Mouse (Mus musculus): ENCODE results near the gene Zfp784. TPM values are rescaled to one million over a fixed set of nuclear protein-coding genes. Genes with fewer than 3 reads are reported as not detected.

Gene Zfp784
- polyA plus RNA-seq, 1 experiment, result 0.09 TPM

GRCm38 (mm10) chr7:4999876-5000275 is 38.4 kb downstream of the Zfp784 start:
- no peaks in the 10 kb centered on the region for H3K4me1 ChIP-seq (ENCODE audit: control insufficient read depth)
- H3K9me3 ChIP-seq (ENCODE audit: control insufficient read depth, low read length), result peaks cover 10% of the 10 kb centered on the region
- H3K27me3 ChIP-seq (ENCODE audit: control insufficient read depth), result peaks cover 20% of the 10 kb centered on the region

GRCm38 (mm10) chr7:4996934-4997333 is 41.3 kb downstream of the Zfp784 start:
- Histone ChIP-seq H3K36me3 (ENCODE audit: control insufficient read depth) (peaks cover 5% of the 10 kb centered on the region; the same call in 1 of the 2 replicates), H3K4me3 (replicated peaks) (no peak overlapping the region), H3K4me1 (ENCODE audit: control insufficient read depth) (no peaks in the 10 kb centered on the region), H3K9me3 (ENCODE audit: control insufficient read depth, low read length) (peaks cover 18% of the 10 kb centered on the region), H3K27me3 (ENCODE audit: control insufficient read depth) (peaks cover 46% of the 10 kb centered on the region)
- TF ChIP-seq GATA1 (IDR thresholded peaks at IDR 0.05; ENCODE audit: low read length) (no peak), TAL1 (IDR thresholded peaks at IDR 0.05; ENCODE audit: low read length) (no peak)

More at GRCm38 (mm10) chr7:4999876-5000275, 38.4 kb downstream of the Zfp784 start:
- Histone ChIP-seq H3K36me3 (ENCODE audit: control insufficient read depth) (no peaks in the 10 kb centered on the region), H3K4me3 (replicated peaks) (no peak overlapping the region)
- TF ChIP-seq TAL1 (IDR thresholded peaks at IDR 0.05; ENCODE audit: low read length) (no peak), GATA1 (IDR thresholded peaks at IDR 0.05; ENCODE audit: low read length) (no peak)

DNA sequence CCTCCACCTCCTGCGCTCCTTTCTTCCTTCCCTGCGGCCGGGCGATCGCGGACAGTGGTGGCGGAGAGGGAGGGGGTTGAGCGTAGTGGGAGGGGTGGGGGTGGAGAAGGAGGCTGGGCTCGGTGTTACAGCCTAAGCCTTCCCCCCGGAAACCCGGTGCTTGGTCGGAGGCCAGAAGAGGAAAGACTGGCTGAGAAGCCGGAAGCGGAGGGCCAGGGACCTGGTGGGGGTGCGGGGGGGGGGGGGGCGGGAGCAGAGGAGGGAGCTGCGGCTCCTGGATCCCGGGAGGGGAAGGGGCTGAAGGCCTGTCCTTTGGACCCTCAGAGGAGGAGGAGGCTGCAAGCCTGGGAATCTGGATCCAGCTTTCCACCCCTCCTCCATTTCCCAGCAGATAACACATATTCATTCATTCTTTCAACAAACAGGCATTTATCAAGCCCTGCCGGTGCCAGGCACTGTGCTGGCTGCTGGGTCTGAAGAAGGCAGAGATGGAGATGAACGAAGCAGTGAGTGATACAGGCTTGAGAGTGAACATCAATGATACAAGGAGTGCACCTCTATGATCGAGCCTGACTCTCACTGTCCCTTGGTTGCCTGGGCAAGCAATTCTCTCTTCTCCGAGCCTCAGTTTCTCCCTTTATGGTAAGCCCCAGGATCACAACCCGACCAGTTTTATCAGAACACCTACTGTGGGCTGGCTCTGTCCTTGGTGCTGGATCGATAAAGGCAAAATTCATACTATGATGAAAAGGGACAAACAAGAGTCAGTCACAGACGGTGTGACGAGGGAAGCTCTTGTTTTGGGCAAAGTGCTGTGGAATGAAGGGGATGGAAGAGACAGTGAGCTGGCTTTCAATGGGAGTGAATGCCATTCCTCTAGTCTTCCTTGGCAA is 42.0 kb downstream of the Zfp784 start, which contains the start of gene Zfp579:
Gene Zfp579 (minus strand): TSS at position 156 of the 893 bp plus-strand sequence.
- Histone ChIP-seq H3K4me3 (replicated peaks) (peak within 1 kb of the TSS; percentile 53), H3K27me3 (ENCODE audit: control insufficient read depth) (peaks cover 46% of the 10 kb centered on the region), H3K36me3 (ENCODE audit: control insufficient read depth) (peaks cover 5% of the 10 kb centered on the region; the same call in 1 of the 2 replicates), H3K9me3 (ENCODE audit: control insufficient read depth, low read length) (peaks cover 18% of the 10 kb centered on the region), H3K4me1 (ENCODE audit: control insufficient read depth) (no peaks in the 10 kb centered on the region)
- no peak for TF ChIP-seq TAL1 (IDR thresholded peaks at IDR 0.05; ENCODE audit: low read length)

DNA sequence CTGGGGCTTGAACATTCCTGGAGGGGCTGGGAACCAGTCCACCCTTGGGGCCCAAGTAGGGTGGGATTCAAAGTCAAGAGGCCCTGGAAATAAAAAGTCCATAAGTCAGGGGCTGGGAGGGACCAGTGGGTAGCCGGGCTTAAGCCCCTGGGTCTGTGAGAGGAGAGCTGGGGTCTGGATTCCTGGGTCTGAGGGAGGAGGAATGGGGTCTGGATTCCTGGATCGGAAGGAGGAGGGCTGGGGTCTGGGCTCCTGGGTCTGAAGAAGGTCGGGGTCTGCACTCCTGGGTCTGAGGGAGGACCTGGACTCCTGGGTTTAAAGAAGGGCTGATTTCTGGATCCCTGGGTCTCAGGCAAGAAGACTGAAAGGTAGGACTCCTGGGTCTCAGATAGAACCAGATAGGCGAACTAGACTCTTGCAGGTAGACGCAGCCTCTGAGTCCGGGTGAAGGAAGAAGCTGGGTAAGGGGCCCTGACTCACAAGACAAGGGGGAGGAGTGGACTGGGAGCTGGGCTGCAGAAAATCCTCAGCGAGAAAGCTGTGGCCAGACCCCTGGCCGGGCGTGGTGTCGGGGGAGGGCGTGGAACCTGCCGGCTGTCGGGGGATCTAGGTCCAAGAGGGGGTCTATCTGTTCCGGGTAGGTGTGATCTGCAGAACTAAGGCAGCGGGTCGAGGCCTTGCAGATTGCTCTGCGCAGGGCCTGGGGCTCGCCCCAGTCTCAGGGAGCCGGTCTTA is 42.8 kb downstream of the Zfp784 start:
- Histone ChIP-seq H3K36me3 (ENCODE audit: control insufficient read depth) (peaks cover 5% of the 10 kb centered on the region; the same call in 1 of the 2 replicates), H3K27me3 (ENCODE audit: control insufficient read depth) (peaks cover 46% of the 10 kb centered on the region), H3K4me1 (ENCODE audit: control insufficient read depth) (no peaks in the 10 kb centered on the region), H3K9me3 (ENCODE audit: control insufficient read depth, low read length) (peaks cover 18% of the 10 kb centered on the region), H3K4me3 (replicated peaks) (peak overlapping the region; percentile 53)
- no peak for TF ChIP-seq GATA1 (IDR thresholded peaks at IDR 0.05; ENCODE audit: low read length)
- no peak for TF ChIP-seq TAL1 (IDR thresholded peaks at IDR 0.05; ENCODE audit: low read length)

DNA sequence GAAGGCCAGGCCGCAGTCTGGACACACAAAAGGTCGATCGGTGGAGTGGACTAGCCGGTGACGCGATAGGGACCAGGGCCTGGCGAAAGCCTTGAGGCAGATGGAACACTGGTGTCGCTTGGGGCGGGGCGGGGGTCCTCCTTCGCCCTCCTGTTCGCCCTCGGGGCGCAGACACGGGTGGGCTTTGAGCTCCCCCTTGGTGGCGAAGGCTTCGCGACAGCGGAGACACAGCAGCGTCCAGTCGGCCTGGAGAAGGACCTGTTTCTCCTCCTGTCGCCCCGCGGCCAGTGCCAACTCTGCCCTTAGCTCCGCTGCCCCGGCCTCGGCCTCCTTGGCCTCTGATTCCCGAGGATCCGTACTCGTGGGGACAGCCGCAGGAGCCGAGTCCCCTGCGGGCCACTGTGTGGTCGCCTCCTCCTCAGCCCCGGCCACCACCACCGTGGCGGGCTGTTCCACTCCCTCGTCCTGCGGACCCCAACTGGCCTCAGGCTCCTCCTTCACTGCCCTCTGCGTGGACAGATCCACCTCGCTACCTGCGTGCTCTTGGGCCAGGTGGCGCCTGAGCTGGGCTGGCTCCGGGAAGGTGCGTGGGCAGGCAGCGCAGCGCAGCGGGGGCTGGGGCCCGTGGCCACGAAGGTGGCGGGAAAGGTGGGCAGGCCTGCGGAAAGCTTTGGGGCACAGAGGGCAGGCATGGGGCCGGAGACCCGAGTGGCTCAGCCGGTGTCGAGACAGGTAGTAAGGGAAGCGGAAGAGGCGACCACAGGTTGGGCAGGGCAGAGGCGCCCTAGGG is 44.1 kb downstream of the Zfp784 start:
- H3K4me3 ChIP-seq (replicated peaks), result no peak overlapping the region
- H3K36me3 ChIP-seq (ENCODE audit: control insufficient read depth), result peaks cover 5% of the 10 kb centered on the region; the same call in 1 of the 2 replicates
- H3K27me3 ChIP-seq (ENCODE audit: control insufficient read depth), result peaks cover 46% of the 10 kb centered on the region
- H3K4me1 ChIP-seq (ENCODE audit: control insufficient read depth), result no peaks in the 10 kb centered on the region
- TF ChIP-seq GATA1 (IDR thresholded peaks at IDR 0.05; ENCODE audit: low read length) (no peak), TAL1 (IDR thresholded peaks at IDR 0.05; ENCODE audit: low read length) (no peak)
- H3K9me3 ChIP-seq (ENCODE audit: control insufficient read depth, low read length), result peaks cover 18% of the 10 kb centered on the region

DNA sequence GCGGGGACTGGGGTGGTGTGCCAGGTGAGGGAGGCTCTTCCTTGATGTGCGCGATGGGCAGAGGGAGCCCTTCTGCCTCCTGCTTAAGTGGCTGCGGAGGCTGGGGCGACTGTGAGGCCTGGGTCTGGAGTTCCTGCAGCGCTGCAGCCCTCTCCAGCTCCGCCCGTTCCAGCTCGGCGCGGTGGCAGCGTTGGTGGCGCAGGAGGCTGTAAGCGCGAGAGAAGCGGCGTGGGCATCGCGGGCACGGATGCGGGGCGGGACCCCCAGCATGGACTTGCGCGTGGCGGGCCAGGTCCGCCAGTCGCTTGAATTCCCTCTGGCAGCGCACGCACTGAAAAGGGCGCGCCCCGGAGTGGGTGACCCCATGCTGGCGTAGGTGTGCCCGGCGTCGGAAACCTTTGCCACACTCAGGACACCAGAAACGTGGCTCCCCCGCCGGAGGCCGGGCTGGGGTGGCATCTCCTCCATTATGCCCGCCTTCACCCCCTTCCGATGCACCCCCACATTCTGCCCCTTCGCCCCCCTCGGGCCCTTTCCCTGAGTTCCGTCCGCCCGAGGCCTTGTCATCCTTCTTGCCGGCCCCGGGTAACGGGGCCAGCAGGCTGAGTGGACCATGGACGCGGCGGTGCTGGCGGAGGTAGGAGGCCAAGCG is 44.8 kb downstream of the Zfp784 start:
- TF ChIP-seq TAL1 (IDR thresholded peaks at IDR 0.05; ENCODE audit: low read length), result no peak
- TF ChIP-seq GATA1 (IDR thresholded peaks at IDR 0.05; ENCODE audit: low read length), result no peak
- Histone ChIP-seq H3K36me3 (ENCODE audit: control insufficient read depth) (peaks cover 5% of the 10 kb centered on the region; the same call in 1 of the 2 replicates), H3K9me3 (ENCODE audit: control insufficient read depth, low read length) (peaks cover 18% of the 10 kb centered on the region), H3K4me3 (replicated peaks) (no peak overlapping the region), H3K4me1 (ENCODE audit: control insufficient read depth) (no peaks in the 10 kb centered on the region), H3K27me3 (ENCODE audit: control insufficient read depth) (peaks cover 46% of the 10 kb centered on the region)

DNA sequence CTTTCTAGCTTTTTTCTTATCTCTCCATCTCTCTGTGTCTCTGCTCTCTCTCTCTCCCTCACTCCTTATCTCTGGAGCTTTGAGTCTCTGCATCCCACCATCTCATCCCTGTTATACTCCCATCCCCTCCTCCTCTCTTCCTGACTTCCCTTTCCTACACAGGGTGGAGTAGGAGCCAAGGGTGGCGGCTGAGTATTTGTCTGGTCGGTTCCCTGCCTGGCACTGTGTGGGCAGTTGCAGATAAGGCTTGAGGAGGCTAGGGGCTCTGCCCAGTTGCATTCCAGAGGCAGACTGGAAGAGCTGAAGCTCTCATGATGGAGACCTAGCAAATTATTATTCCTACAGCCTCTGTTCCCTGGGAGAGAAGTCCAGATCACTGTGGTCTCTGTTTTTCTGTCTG is 50.0 kb downstream of the Zfp784 start:
- H3K36me3 ChIP-seq (ENCODE audit: control insufficient read depth), result peaks cover under 1% of the 10 kb centered on the region; the same call in 1 of the 2 replicates
- H3K4me1 ChIP-seq (ENCODE audit: control insufficient read depth), result no peaks in the 10 kb centered on the region
- no peak overlapping the region for H3K4me3 ChIP-seq (replicated peaks)
- no peak for TF ChIP-seq GATA1 (IDR thresholded peaks at IDR 0.05; ENCODE audit: low read length)
- no peak for TF ChIP-seq TAL1 (IDR thresholded peaks at IDR 0.05; ENCODE audit: low read length)
- peaks cover 4% of the 10 kb centered on the region for H3K9me3 ChIP-seq (ENCODE audit: control insufficient read depth, low read length)
- H3K27me3 ChIP-seq (ENCODE audit: control insufficient read depth), result peaks cover 9% of the 10 kb centered on the region

Other genes starting within 250 kb of the Zfp784 start
- gene Tmem238, start 248.8 kb downstream of the Zfp784 start, polyA plus RNA-seq (2012), result 6.1 and 6.2 TPM in 2 replicates
- gene Rpl28, start 245.6 kb downstream of the Zfp784 start, polyA plus RNA-seq (2012), result 1,289 and 1,793 TPM in 2 replicates
- 142 and 163 TPM in 2 replicates for gene Ube2s, start 225.9 kb downstream of the Zfp784 start, polyA plus RNA-seq (2012)
- gene Shisa7, start 193.8 kb downstream of the Zfp784 start, polyA plus RNA-seq (2012), result not detected in 2 replicates
- gene Isoc2b, start 168.2 kb downstream of the Zfp784 start, polyA plus RNA-seq (2012), result 0.15 TPM in 1 of 2 replicates, not detected in the other
- gene Isoc2a, start 161.3 kb downstream of the Zfp784 start, polyA plus RNA-seq (2012), result 1.3 and 2.4 TPM in 2 replicates
- 0.05 TPM in 1 of 2 replicates, not detected in the other for gene Gm36210, start 131.9 kb downstream of the Zfp784 start, polyA plus RNA-seq (2012)
- gene Zfp628, start 123.2 kb downstream of the Zfp784 start, polyA plus RNA-seq (2012), result 8.5 and 8.9 TPM in 2 replicates
- gene Nat14, start 116.4 kb downstream of the Zfp784 start, polyA plus RNA-seq (2012), result 0.38 and 0.51 TPM in 2 replicates
- not detected in 2 replicates for gene Ssc5d, start 112.7 kb downstream of the Zfp784 start, polyA plus RNA-seq (2012)
- not detected in 2 replicates for gene Sbk2, start 74.0 kb downstream of the Zfp784 start, polyA plus RNA-seq (2012)
- not detected in 2 replicates for gene Sbk3, start 67.3 kb downstream of the Zfp784 start, polyA plus RNA-seq (2012)
- gene Zfp579, start 42.3 kb downstream of the Zfp784 start, polyA plus RNA-seq (2012), result 0.15 and 0.37 TPM in 2 replicates
- gene Zfp524, start 24.0 kb downstream of the Zfp784 start, polyA plus RNA-seq (2012), result 6.2 and 8.1 TPM in 2 replicates
- gene Fiz1, start 23.7 kb downstream of the Zfp784 start, polyA plus RNA-seq (2012), result 3.5 and 6.0 TPM in 2 replicates
- not detected in 2 replicates for gene Gm44973, start 22.9 kb downstream of the Zfp784 start, polyA plus RNA-seq (2012)
- 1.7 and 1.8 TPM in 2 replicates for gene Zfp865, start 18.1 kb downstream of the Zfp784 start, polyA plus RNA-seq (2012)
- gene Ccdc106, start 17.9 kb downstream of the Zfp784 start, polyA plus RNA-seq (2012), result 0.06 TPM in 1 of 2 replicates, not detected in the other
- gene 4632433K11Rik, start 4.3 kb downstream of the Zfp784 start, polyA plus RNA-seq (2012), result not detected in 2 replicates
- 0.10 and 0.26 TPM in 2 replicates for gene Zfp580, start 13.1 kb upstream of the Zfp784 start, polyA plus RNA-seq (2012)
- gene U2af2, start 23.7 kb upstream of the Zfp784 start, polyA plus RNA-seq (2012), result 43.1 and 44.9 TPM in 2 replicates
- gene Epn1, start 41.8 kb upstream of the Zfp784 start, polyA plus RNA-seq (2012), result 227 and 231 TPM in 2 replicates
- gene Rfpl4, start 78.5 kb upstream of the Zfp784 start, polyA plus RNA-seq (2012), result not detected in 2 replicates
- gene Rasl2-9, start 87.5 kb upstream of the Zfp784 start, polyA plus RNA-seq (2012), result not detected in 2 replicates
- gene Vmn1r55, start 111.2 kb upstream of the Zfp784 start, polyA plus RNA-seq (2012), result under 0.01 and 0.01 TPM in 2 replicates
- not detected in 2 replicates for gene Vmn1r56, start 158.3 kb upstream of the Zfp784 start, polyA plus RNA-seq (2012)
- gene Vmn1r57, start 180.0 kb upstream of the Zfp784 start, polyA plus RNA-seq (2012), result not detected in 2 replicates

All from erythroblast, embryonic 14.5 days (primary cell).